Mouse (Mus musculus): ENCODE data around the gene Hnrnpl. TPM values are rescaled to one million over a fixed set of nuclear protein-coding genes. Genes with fewer than 3 reads are reported as not detected.

The Hnrnpl gene
- total RNA-seq, 2 experiments from 2014 or later, result 380 to 402 TPM

DNA sequence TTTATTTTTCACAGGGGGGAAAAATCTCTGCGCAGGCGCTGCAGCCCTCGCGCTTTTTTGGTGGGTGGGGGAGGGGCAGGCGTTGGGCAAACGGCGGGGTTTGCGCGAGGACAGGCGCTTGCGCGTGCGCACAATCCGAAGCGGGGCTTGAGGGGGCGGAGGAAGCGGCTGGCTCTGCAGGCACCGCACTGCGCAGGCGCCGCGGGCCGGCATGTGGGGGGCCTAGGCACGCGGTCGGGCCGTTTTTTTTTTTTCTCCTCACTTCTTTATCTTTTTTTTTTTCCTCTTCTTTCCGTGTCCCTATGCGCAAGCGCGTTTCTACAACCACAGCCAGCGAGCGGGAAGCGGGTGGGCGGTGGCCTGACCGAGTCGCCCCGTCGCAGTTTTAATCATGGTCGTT, 2.9 kb downstream of the Hnrnpl start:
- peak; percentile 87 to 95 for DNase-seq (ENCODE audit: extremely low spot score in 1 of 2, low spot score in 1 of 2)

DNA sequence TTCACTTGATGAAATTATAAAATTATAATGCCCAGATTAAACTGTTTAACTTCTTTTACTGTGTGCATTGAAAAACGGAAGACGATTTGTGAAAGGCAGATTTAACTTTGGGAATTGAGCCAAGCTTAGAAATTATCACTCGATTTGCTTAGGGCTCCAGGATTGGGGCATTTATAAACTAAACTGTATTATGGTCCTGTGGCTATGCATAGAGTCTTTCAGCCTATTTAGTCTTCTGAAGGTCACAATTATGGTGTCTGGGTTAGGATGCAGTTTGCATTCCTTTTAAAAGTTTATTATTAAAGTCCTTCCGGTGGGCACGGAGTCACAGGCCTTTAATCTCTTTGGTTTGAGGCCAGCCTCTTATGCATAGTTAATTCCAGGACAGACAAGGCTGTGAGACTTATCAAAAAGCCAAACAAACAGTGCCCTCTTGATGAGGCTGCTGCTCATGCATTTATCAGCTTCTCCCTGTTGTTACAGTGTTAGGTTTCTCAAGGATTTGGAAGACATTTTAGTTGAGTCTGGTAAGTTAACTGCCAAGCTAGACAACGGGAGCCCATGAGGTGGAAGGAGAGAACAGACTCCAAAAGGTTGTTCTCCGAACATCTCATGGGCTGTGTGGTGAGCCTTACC, 3.4 kb downstream of the Hnrnpl start:
- no peak for DNase-seq (ENCODE audit: extremely low spot score in 1 of 2, low spot score in 1 of 2)

DNA sequence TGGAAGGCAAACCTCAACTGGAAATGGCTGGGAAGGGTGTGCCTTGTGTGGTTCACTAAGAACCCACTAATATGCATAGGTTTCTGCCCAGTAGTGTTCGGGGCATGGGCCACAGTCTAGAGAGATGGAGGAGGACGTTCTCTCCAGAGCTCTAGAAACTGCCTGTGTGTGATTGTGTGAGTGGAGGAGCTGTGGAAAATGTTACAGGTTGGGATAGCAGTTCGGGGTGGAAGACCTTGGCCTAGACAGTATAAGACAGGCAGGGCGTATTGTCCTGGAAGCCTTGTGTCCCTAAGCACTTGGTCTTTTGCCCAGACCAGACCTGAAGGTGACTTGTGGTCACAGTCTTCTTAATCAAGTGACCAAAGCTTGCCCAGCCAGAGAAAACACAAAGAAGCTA, 4.1 kb downstream of the Hnrnpl start:
- DNase-seq (ENCODE audit: extremely low spot score in 1 of 2, low spot score in 1 of 2), result no peak

DNA sequence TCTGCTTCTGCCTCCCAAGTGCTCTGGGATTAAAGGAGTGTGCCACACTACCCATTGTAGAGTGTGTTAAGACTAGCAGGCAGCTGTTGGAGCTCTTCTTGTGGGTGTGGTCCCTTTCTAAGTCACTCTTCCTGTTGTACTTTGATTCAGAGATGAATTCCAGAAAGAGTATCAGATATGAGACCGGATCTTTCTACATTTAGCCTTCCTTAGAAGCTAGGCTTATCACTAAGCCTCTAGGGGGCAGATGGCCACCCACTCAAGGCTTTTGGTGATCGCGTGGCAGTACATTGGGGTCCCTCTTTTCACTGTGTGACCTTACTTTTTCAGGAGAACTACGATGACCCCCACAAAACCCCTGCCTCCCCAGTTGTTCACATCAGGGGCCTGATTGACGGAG, 4.6 kb downstream of the Hnrnpl start:
- no peak for DNase-seq (ENCODE audit: extremely low spot score in 1 of 2, low spot score in 1 of 2)

DNA sequence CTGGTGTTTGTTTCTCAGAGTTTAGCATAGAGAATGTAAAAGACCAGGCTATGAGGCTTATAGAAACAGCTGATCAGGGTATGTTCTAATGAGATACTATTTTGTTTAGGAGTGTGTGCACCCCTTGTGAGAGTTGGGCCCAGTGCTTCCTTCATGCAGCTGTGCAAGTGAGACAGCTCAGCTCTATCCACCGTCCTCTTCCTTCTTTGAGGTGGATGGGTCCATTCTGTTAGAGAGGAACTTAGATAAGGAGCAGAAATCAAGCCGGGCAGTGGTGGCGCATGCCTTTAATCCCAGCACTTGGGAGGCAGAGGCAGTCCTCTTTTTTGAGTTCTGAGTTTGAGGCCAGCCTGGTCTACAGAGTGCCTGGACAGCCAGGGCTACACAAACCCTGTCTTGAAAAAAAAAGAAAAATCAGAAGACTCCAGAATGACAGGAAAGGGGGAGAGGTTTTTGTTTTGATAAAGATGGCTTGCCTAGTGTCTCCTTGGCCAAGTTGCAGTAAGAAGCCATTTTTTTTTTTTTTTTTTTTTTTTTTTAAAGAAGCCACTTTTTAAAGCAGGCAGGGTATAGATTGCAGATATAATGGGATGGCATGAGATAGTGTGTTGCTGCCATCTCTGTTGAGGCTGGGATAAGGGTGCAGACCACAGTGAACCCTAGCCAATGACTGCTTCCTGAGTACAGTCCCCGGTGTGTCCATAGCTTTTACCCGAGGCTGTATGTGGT, 6.1 kb downstream of the Hnrnpl start:
- no peak for DNase-seq (ENCODE audit: extremely low spot score in 1 of 2, low spot score in 1 of 2)

DNA sequence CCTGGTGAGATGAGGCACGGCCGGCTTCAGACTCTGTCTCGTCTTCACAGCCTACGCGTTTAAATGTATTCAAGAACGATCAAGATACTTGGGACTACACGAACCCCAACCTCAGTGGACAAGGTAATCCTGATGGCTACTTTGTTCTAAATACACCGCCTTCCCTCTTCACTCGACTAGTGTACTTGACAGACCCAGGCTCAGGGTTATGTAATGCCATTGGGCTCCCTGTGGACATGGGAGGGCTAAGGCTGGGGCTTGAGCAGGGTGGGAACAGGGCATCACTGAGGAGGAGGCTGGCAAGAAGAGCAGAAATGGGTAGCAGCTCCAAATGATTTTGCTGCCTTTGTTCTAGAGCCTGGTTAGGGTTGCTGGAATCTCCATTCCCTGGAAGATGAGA, 6.9 kb downstream of the Hnrnpl start:
- no peak for DNase-seq (ENCODE audit: extremely low spot score in 1 of 2, low spot score in 1 of 2)

DNA sequence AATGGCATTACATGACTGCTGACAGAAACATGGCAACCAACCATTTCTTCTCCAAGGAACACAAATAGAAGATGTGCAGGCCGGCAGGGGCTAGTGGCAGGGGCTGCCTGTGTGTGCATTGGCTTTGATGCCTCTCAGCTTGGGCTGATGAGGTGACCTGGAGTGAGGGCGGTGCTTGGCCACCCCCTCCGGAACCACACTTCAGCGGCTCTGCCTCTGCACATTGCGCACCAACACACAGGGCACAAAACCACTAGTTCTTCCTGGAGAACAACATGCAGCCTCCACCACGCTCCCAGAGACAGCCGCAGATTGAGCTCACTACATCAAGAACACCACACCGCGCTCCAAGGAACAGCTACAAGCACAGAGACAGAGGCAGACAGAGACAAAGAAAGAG, 7.9 kb downstream of the Hnrnpl start:
- DNase-seq (ENCODE audit: extremely low spot score in 1 of 2, low spot score in 1 of 2), result no peak

DNA sequence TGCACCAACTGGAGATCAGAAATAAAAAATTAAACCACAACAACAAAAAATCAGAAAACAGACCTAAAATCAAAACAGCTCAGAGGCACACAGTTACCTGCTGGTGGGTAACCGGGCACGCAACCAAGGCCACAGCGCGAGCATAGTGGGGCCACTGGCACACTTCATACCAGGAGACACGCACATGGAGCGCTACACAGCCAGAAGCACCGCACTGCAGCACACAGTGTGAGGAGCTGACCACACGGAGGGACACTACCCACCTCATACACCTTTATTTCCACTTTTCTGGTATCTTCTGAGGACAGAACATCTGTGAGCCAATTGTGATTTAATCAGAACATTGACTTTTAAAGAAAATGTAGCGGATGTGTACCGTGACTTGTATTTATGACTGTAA, 8.6 kb downstream of the Hnrnpl start:
- DNase-seq (ENCODE audit: extremely low spot score in 1 of 2, low spot score in 1 of 2), result no peak

DNA sequence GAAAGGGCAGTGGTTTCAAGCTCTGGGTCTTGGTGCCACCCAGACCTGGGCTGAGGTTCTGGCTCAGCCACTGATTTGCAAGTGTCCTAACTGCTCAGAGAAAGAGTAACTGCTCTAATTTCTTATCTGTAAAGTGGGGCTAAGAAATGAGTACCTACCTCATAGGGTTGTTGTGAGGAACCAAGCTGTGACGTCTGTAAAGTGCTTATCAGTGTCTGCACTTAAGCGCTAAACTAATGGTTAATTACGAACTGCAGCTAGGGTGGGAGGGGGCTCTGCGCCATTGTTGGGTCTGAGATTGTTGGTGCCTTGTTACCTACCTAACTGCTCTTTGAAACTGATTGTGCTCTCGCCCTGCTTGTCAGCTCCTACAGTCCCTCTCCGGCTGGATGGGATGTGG, 9.2 kb downstream of the Hnrnpl start:
- no peak for DNase-seq (ENCODE audit: extremely low spot score in 1 of 2, low spot score in 1 of 2)

DNA sequence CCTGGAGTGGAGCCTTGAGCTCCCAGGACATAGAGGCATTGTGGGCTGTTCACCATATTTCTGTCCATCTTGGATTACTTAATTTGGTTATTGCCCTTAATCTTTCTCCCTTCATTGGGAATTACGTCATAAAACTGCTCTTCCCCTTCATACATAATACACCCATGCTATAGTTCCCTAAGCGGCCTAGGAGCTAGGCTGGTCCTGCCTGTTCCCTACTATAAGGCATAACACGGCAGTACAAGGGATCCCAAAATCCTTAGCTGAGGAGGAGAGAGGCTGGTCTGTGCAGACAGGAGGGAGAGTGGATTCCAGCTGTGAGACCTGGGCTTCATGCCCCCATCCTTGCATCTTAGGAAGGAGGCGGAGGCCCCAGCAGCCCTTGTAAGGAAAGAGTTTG, 9.6 kb downstream of the Hnrnpl start:
- no peak for DNase-seq (ENCODE audit: extremely low spot score in 1 of 2, low spot score in 1 of 2)

DNA sequence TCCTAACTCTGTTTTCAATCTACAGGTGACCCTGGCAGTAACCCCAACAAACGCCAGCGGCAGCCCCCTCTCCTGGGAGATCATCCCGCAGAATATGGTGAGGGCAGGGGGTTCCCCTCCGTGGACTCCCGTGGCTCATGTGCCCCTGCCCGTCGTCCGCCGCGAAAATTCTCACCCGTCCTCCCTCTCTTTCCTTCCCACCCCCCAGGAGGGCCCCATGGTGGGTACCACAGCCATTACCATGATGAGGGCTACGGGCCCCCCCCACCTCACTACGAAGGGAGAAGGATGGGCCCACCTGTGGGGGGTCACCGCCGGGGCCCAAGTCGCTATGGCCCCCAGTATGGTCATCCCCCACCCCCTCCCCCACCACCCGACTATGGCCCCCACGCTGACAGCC, 10.1 kb downstream of the Hnrnpl start:
- DNase-seq (ENCODE audit: extremely low spot score in 1 of 2, low spot score in 1 of 2), result no peak

DNA sequence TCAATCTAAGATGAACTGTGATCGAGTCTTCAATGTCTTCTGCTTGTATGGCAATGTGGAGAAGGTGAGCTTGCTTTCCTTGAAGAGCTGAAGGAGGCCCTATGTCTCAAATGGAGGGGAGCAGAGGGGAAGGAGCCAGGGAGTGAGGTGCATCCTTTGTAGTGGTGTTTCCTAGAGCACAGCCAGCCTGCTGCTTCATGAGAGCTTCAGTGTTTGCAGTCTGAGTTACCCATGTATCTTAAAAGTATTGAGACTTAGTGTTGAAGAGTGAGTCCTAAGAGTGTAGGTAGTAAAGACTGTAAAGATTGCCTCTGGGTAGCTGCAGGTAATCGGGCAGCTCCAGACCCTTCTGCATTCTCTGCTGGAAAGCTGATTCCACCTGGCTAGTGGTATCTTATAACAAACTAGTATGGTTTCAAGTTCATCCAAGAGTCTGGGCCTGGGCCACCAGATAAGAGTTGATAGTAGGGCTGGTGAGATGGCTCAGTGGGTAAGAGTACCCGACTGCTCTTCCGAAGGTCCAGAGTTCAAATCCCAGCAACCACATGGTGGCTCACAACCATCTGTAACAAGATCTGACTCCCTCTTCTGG, 10.6 kb downstream of the Hnrnpl start:
- no peak for DNase-seq (ENCODE audit: extremely low spot score in 1 of 2, low spot score in 1 of 2)

DNA sequence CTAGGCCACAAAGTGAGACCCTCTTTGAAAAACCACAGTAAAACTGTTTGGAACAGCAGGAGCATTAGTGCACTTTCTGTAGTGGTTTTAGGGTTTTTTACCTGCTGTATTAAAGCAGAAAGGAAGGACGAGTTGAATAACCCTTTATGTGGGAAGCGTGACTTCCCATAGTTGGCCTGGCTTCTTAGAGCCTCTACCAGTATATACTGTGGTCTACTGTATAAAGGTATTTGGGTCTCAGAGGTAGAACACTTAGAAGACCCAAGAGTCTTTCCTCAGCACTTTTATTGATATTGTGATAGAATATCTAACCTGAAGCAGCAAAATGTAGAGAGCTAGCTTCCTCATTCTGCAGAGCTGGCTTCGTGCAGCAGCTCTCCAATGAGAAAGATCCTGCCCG, 11.2 kb downstream of the Hnrnpl start:
- no peak for DNase-seq (ENCODE audit: extremely low spot score in 1 of 2, low spot score in 1 of 2)

DNA sequence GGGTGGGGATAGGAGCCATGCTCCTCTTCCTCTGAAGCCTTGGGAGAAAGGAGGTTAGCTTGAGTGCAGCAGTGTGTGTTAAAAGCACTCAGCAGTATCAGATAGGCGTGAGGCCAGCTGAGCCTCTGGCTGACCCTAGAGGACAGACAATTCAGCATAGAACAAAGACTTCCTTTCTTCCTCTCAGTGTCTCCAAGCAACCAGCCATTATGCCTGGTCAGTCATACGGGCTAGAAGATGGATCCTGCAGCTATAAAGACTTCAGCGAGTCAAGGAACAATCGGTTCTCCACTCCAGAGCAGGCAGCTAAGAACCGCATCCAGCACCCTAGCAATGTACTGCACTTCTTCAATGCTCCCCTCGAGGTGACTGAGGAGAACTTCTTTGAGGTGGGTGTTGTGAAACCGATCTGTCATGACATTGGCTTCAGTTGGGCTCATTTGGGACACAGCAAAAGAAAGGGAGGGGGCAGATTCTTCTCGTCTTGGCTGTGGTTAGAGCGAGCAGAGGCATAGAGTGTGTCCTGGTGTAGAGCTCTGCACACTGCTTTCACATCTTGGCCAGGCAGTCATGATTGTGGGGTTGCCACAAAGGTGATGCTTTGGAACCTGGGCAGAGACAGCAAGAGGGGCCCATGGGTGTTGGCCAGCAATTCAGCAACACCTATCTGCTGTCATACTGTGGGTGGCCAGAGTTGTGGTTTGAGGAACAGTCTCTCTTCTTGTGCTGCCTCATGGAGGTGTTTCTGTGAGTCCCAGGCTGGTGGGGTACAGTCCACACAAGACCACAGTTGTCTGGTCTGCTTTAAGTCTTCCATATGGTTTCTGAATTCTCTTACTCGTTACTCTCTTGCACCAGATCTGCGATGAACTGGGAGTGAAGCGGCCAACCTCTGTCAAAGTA, 12.3 kb downstream of the Hnrnpl start:
- DNase-seq (ENCODE audit: extremely low spot score in 1 of 2, low spot score in 1 of 2), result no peak

DNA sequence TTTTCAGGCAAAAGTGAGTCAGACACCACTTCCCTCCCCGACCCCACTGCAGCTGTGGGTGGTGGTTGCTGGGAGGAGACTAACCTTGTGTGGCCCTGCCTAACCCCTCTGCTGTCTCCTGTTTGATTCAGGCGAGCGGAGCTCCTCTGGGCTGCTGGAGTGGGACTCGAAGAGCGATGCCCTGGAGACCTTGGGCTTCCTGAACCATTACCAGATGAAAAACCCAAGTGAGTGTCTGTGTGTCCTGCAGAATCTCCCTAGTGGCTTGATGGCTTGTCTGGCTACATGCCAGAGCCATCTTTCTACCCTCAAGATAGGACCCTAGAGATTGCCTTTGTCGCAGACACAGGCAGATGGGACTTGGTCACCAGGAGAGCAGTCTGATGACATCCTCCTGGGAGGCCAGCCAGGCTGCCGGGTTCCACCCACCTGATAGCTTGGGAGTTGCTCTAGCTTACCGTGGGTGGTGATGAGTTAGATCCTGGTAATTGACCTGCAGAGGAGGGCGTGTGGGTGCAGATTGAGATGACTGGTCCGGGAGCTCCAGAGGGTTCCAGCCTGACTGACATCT, 13.0 kb downstream of the Hnrnpl start:
- peak in 1 of 2 experiments; percentile 49 for DNase-seq (ENCODE audit: extremely low spot score in 1 of 2, low spot score in 1 of 2)

DNA sequence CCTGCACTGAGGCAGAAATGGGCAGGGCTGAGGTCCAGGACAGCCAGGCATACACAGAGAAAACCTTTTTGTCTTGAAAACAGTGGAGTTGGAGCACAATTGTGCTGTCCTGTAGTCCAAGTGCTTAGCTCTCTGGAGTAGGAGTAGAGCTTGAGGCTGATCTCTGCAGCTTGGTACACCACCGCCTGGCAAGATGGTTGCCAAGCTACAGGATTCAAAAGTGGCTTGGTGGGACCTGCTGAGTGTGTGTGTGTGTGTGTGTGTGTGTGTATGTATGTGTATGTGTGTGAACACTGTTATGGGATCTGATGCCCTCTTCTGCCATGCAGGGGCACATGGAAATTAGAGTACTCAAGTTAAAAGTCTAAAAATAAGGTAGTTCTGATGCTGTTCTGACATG, 14.2 kb downstream of the Hnrnpl start:
- DNase-seq (ENCODE audit: extremely low spot score in 1 of 2, low spot score in 1 of 2), result no peak

DNA sequence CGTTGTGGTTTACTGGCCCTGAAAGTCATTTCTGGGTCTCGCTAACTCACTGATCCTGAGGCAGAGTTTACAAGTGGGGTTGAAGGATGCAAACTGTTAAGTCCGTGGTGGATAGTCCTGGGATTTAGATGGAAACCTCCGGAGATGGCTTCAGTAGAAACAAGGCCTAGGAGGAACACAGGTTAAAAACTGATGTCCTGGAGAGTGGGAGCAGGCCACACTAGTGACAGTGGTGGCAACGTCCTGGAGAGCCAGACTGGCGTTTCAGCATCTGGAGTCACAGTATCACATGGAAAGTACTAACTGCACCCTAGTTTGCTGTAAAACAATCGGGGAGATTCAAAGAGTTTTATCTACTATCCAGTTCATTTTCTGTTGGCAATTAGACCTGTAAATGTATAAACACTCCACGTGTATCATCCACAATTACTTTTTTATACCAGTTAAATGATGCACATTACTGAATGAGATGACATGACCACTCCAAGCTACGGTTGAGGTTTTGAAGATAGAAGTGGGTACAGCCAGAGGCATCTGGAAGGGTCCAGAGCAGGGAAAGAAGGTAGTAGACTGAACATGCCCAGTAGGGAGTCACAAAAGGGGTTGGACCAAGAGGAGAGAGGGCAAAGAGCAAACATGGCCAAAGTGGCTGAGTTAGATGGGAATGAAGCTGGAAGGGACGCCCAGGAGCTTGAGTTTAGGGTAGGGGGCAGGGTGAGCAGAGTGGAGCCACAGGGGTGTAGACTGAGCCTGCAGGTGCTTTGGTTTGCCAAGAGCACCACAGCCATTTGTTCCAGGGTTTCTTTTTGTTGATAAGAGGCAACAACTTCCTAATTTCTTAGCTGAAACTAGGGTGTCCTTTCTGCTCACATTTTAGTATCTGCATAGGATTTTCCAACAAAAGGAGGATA, 14.9 kb downstream of the Hnrnpl start:
- no peak for DNase-seq (ENCODE audit: extremely low spot score in 1 of 2, low spot score in 1 of 2)

DNA sequence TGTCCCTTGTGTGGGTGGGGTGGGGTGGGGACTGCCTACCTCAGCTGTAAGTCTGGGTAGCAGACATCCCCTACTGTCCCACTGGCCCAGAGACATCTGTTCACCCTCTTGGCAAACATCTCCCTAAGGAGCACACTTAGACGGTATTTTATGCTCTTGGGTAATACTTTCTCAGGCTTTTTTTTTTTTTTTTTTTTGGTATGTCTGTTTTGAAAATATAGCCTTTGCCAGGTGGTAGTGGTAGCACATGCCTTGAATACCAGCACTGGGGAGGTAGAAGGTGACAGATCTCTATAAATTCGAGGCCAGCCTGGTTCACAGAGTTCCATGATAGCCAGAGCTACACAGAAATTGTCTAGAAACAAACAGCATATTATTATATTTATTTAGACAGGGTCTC, 15.6 kb downstream of the Hnrnpl start:
- no peak for DNase-seq (ENCODE audit: extremely low spot score in 1 of 2, low spot score in 1 of 2)

DNA sequence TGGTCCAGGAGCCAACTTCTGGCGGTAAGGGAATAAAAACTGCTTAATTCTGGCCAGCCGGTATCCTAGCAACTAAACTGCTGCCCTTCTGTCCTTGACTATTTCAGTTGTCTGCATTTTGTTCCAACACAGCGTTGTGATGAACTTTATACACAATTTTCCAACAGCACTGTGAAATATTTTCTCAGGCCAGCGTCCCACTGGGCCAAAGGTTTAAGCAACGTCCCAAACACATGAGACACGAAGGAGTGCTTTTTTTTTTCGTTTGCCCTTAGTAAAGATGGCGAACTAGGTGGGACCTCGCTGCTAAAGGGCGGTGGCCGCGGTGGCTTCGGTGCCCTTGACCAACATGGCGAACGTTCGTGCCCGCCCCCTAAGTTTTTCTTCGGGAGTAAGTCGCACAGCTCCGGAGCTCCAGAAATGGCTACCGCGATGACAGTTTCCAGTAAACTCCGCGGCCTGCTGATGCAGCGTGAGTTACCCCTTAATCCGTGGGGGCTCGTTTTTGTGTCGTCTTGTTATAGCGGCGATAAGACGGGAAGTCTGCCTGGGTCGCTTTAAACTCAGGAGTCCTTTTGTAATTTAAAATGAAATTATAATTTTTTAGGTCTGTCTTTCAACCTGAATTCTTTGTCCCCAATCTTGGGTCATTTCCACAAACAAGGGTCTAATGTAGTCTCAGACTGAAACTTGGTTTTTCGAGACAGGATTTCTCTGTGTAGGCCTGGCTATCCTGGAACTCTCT, 16.8 kb downstream of the Hnrnpl start, which contains the start of gene Ech1:
Gene Ech1, plus strand, starts transcription at position 277 of the 745 bp plus-strand sequence.
- DNase-seq (ENCODE audit: extremely low spot score in 1 of 2, low spot score in 1 of 2), result peak; percentile 65 to 76
